Mouse (Mus musculus) kidney, adult 2 months (tissue): Measurements from ENCODE around the gene Ap5s1. TPM values are rescaled to one million over a fixed set of nuclear protein-coding genes. Genes with fewer than 3 reads are reported as not detected.

Experiments
- DNase-seq: peaks from one replicate; pipeline ENCODE4 v3.0.0; 2021
- H3K27ac ChIP-seq: fragments of 200-500 bp; 2 replicates; pipeline ENCODE4 v1.5.1; 2012; ENCODE audit warnings: low read depth, low read length, control low read depth, inconsistent platforms; ENCODE audit not compliant: insufficient read depth
- H3K27me3 ChIP-seq: fragments of 200-500 bp; replicated peaks from 2 replicates; pipeline ENCODE4 v1.6.1; 2012; ENCODE audit warnings: mild to moderate bottlenecking, moderate library complexity, low read length, inconsistent platforms; ENCODE audit not compliant: control insufficient read depth, insufficient read depth
- H3K36me3 ChIP-seq: fragments of 200-500 bp; 2 replicates; pipeline ENCODE4 v1.6.1; 2012; ENCODE audit warnings: mild to moderate bottlenecking, moderate library complexity, low read length, inconsistent platforms; ENCODE audit not compliant: control insufficient read depth, insufficient read depth
- H3K4me1 ChIP-seq: fragments of 200-500 bp; 2 replicates; pipeline ENCODE4 v1.6.1; 2011; ENCODE audit warnings: low read length; ENCODE audit not compliant: control insufficient read depth, insufficient read depth
- H3K4me3 ChIP-seq: fragments of 200-500 bp; 2 replicates; pipeline ENCODE4 v1.5.1; 2011; ENCODE audit warnings: mild to moderate bottlenecking, low read depth, low read length, control low read depth; ENCODE audit not compliant: insufficient read depth
- CTCF ChIP-seq: fragments of 200-500 bp; conservative IDR thresholded peaks from 2 replicates; pipeline ENCODE4 v1.5.1; 2011; ENCODE audit warnings: low read depth, mild to moderate bottlenecking, control low read depth, low read length, moderate library complexity, mixed read lengths; ENCODE audit not compliant: insufficient read depth, insufficient read length
- POLR2A ChIP-seq: fragments of 200-500 bp; IDR thresholded peaks from one replicate; pipeline ENCODE4 v1.6.1; 2011; ENCODE audit warnings: low read depth, low read length, control low read depth
- WGBS: fragments of 180-500 bp; shearing (Covaris S2); methylation state at CpG from one replicate; pipeline ENCODE4 v1.1.7; 2018; 5-methylcytosine and 5-hydroxymethylcytosine counted together
- polyA plus RNA-seq: library from polyadenylated mRNA; depleted of rRNA; stranded (reverse); fragments of >200 nt; gene quantifications from 2 replicates; pipeline ENCODE4 v1.2.3, GENCODE M21; 2012

Ap5s1 gene
- polyA plus RNA-seq, 1 experiment: 48.5 TPM

DNA sequence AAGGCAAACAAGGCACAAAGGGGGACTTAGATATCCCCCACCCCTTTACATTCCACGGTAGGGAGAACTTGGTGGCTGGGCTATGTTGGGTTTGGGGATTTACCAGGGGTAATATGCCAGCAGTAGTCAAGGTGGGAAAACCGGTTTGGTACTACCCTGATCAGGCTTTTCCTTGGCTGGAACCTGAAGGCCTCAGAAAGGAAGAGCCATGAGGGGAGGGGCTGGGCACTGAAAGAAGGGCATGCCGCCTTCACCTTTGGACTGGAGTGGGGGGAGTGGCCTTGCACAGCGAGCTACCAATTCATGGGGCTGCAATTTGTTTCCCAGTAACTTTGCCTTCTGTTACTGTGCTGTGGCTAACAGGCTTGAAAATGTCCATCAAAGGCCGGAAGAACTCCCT is 30.4 kb upstream of the Ap5s1 start:
- Histone ChIP-seq H3K4me3 (no peak overlapping the region), H3K36me3 (no peaks in the 10 kb centered on the region), H3K27ac (peak overlapping the region; percentile 92), H3K4me1 (peaks cover 37% of the 10 kb centered on the region), H3K27me3 (no peaks in the 10 kb centered on the region)
- DNase-seq: peak; percentile 93
- WGBS: 25% methylated on average over 5 of the region's 5 CpGs
- no peak for TF ChIP-seq POLR2A
- no peak for TF ChIP-seq CTCF

- TF ChIP-seq CTCF: no peak
- TF ChIP-seq POLR2A: no peak
- 29% methylated on average over 9 of the region's 9 CpGs for WGBS
- H3K27ac ChIP-seq: peak overlapping the region; percentile 82
- DNase-seq: peak; percentile 51
- H3K27me3 ChIP-seq: no peaks in the 10 kb centered on the region
- no peaks in the 10 kb centered on the region for H3K36me3 ChIP-seq
- peaks cover 37% of the 10 kb centered on the region for H3K4me1 ChIP-seq
- H3K4me3 ChIP-seq: peak overlapping the region; percentile 72
Measured at GRCm38 (mm10) chr2:131177932-131178331, 28.9 kb upstream of the Ap5s1 start.

DNA sequence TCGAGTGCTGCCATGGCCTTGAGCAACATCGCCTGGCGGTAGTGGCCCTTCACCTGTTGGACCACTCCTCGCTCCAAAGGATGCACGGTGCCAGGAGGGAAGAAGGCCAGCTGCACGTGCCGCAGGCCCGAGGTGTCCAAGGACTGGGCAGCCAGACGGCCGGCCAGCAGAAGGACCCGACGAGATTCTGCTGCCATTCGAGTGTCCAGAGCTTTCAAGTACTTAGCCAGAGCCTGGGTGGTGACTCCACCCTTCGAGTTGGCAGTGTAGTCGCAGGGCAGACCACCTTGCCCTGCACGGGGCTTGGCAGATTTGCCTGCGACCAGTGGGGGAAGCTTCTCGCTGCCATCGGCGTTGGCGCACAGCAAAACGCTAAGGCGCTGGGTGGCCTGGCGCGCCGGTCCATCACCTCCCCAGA is 28.0 kb upstream of the Ap5s1 start:
- DNase-seq: peak; percentile 58
- H3K4me3 ChIP-seq: peak overlapping the region; percentile 72
- H3K36me3 ChIP-seq: no peaks in the 10 kb centered on the region
- TF ChIP-seq CTCF (no peak), POLR2A (no peak)
- peak overlapping the region; percentile 82 for H3K27ac ChIP-seq
- H3K4me1 ChIP-seq: peaks cover 37% of the 10 kb centered on the region
- no peaks in the 10 kb centered on the region for H3K27me3 ChIP-seq
- WGBS: 13% methylated on average over 26 of the region's 26 CpGs

DNA sequence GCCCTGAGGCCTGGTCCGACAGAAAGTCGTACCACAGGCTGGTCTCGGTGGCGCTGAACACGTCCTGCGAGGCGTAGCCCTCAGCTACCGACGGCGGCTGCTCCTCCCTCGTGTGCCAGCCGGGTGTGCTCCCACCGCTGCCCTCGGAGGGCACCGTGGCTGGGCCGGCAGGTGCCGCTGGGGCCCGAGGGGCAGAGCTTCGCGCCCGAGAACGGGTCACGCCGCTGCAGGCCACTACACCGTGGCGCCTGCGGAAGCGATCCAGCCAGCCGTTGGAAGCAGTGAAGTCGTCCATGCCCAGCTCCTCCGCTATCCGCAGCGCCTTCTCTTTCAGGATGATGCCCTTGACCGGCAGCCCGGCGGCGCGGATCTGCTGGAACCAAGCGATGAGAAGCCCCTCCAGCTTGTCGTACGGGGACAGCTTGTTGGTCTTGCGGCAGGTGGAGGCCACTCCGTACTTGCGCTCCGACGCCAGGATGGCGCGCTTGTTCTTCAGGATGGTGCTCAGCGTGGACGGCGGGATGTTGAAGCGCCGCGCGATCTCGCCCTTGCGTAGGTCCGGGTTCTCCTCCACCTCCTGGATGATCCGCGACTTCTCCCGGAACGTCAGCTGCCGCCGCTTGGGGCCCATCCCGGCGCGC is 27.5 kb upstream of the Ap5s1 start:
- H3K27ac ChIP-seq: peak overlapping the region; percentile 82

GRCm38 (mm10) chr2:131179990-131180587 is 26.8 kb upstream of the Ap5s1 start, which contains the start of gene Cenpb:
TSS of gene Cenpb (minus strand) at chr2:131180067.
- Histone ChIP-seq H3K36me3 (no peaks in the 10 kb centered on the region), H3K27me3 (no peaks in the 10 kb centered on the region), H3K4me3 (peak within 1 kb of the TSS; percentile 72), H3K4me1 (peaks cover 33% of the 10 kb centered on the region), H3K27ac (peak within 1 kb of the TSS; percentile 82)
- 9% methylated on average over 57 of the region's 57 CpGs for WGBS
- DNase-seq: peak; percentile 92
- TF ChIP-seq CTCF (peak; percentile 58), POLR2A (no peak)

More for the DNA sequence above, 27.5 kb upstream of the Ap5s1 start:
- peak; percentile 65 for DNase-seq
- TF ChIP-seq CTCF (no peak), POLR2A (no peak)
- under 1% methylated on average over 67 of the region's 67 CpGs for WGBS
- peaks cover 37% of the 10 kb centered on the region for H3K4me1 ChIP-seq
- peak overlapping the region; percentile 72 for H3K4me3 ChIP-seq
- H3K36me3 ChIP-seq: no peaks in the 10 kb centered on the region
- H3K27me3 ChIP-seq: no peaks in the 10 kb centered on the region

DNA sequence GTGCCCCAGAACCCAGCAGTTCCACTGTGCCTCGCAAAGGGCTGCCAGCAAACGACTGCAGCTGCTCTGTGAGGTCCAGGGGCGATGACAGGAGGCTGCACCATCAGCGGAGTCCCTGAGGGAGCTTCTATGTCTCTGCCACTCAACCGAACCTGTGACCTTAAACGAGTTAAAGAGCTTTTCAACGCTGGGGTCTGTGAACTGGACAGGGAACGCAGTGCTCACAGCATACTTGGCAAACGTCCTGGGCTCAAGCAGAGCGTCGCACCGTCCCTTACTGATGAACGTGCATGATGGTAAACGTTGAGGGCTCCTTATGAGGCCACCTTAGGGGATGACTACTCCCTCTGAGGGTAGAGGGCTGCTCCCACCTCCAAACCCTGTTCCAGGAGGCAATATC is 20.5 kb upstream of the Ap5s1 start:
- no peak for DNase-seq
- peak overlapping the region; percentile 71 for H3K4me3 ChIP-seq
- peaks cover 7% of the 10 kb centered on the region; the same call in 1 of the 2 replicates for H3K4me1 ChIP-seq
- WGBS: 4% methylated on average over 14 of the region's 14 CpGs
- no peaks in the 10 kb centered on the region for H3K36me3 ChIP-seq
- no peak for TF ChIP-seq CTCF
- H3K27me3 ChIP-seq: no peaks in the 10 kb centered on the region
- H3K27ac ChIP-seq: peak overlapping the region; percentile 76; the same call in 1 of the 2 replicates
